Mouse (Mus musculus) MN1 (cell line): ENCODE data around the gene Stat6.
A peak's percentile ranks its signal among the peaks of the same experiment; 100 is the strongest.

ENCODE experiments used
- DNase-seq: peaks from one replicate; pipeline ENCODE4 v3.0.0-alpha.2; 2016; ENCODE audit warnings: low spot score

Stat6 gene

GRCm38 (mm10) chr10:127642772-127643552, at the start of gene Stat6:
Gene Stat6, plus strand, starts transcription at chr10:127642986.
- DNase-seq = peak; percentile 39

- no peak for DNase-seq
These were observed 48.4 kb upstream of the Stat6 start for GRCm38 (mm10) chr10:127594405-127594804.

GRCm38 (mm10) chr10:127594930-127595715, 47.7 kb upstream of the Stat6 start:
- DNase-seq = no peak

GRCm38 (mm10) chr10:127596321-127596941, 46.4 kb upstream of the Stat6 start:
- peak; percentile 39 for DNase-seq

- peak; percentile 20 for DNase-seq
These were observed 45.4 kb upstream of the Stat6 start for GRCm38 (mm10) chr10:127597311-127597901.

- no peak for DNase-seq
These were observed 44.2 kb upstream of the Stat6 start for GRCm38 (mm10) chr10:127598607-127599006.

GRCm38 (mm10) chr10:127599252-127599651, 43.5 kb upstream of the Stat6 start:
- DNase-seq = no peak

GRCm38 (mm10) chr10:127599779-127600541, 42.8 kb upstream of the Stat6 start:
- no peak for DNase-seq

- DNase-seq = no peak
These were observed 40.6 kb upstream of the Stat6 start for GRCm38 (mm10) chr10:127602194-127602593.

- DNase-seq = no peak
These were observed 39.1 kb upstream of the Stat6 start for GRCm38 (mm10) chr10:127603437-127604371.

- DNase-seq = peak; percentile 38
These were observed 38.1 kb upstream of the Stat6 start for GRCm38 (mm10) chr10:127604465-127605250.

- DNase-seq = no peak
These were observed 37.6 kb upstream of the Stat6 start for GRCm38 (mm10) chr10:127605251-127605547.

- no peak for DNase-seq
These were observed 37.0 kb upstream of the Stat6 start for GRCm38 (mm10) chr10:127605756-127606155.

- no peak for DNase-seq
These were observed 35.7 kb upstream of the Stat6 start for GRCm38 (mm10) chr10:127607059-127607458.

- no peak for DNase-seq
These were observed 33.2 kb upstream of the Stat6 start for GRCm38 (mm10) chr10:127609415-127610065.

- no peak for DNase-seq
These were observed 32.7 kb upstream of the Stat6 start for GRCm38 (mm10) chr10:127610066-127610415.

- DNase-seq = no peak
These were observed 30.6 kb upstream of the Stat6 start for GRCm38 (mm10) chr10:127612079-127612775.

GRCm38 (mm10) chr10:127614236-127615033, 28.4 kb upstream of the Stat6 start:
- no peak for DNase-seq
